8 mouse cellular contexts compared by ENCODE assay signal in genomic region chr5:114174639-114175038, GRCm38 (mm10). TPM values are rescaled to one million over a fixed set of nuclear protein-coding genes. Genes with fewer than 3 reads are reported as not detected.
DNase-seq lines count a peak whose midpoint lies in the region; ATAC-seq and TF ChIP-seq lines count a peak whose summit lies in the region.

No protein-coding gene starts in this region.

- 14% methylated on average over 16 of the region's 16 CpGs for WGBS in kidney, embryonic 14.5 days

- TF ChIP-seq CTCF in Patski (IDR thresholded peaks at IDR 0.05): peak; percentile 32

- in situ Hi-C loops in Patski (cut with MboI; ENCODE audit: low pct_unique_long_range_greater_than_20kb): no loop called here

- POLR2A ChIA-PET in Patski (lab: Charles Lee): interaction anchor here (0.7 kb wide), 1 partner anchor 180 kb away, joined by 4 read pairs; no protein-coding TSS in a partner anchor

- peak; percentile 21 for DNase-seq in layer of hippocampus, adult 11-12 months (ENCODE audit: low spot score)
- no peak for DNase-seq in layer of hippocampus, adult 9-11 months
- no peak for DNase-seq in Patski (ENCODE audit: low read depth, low spot score)
- peak; percentile 67 for DNase-seq in gastrocnemius, postnatal 10 days
- peak; percentile 70 for DNase-seq in lung, postnatal 36 days
- DNase-seq in thymus, postnatal 4 days: peak; percentile 62
- DNase-seq in urinary bladder, postnatal 36 days (ENCODE audit: low spot score in 2 of 2): no peak

- CTCF ChIA-PET in Patski (lab: Charles Lee): interaction anchor here (0.6 kb wide), 1 partner anchor 10 kb away, joined by 3 read pairs; no protein-coding TSS in a partner anchor

- ATAC-seq in Patski: no peak
- ATAC-seq in kidney, embryonic 14.5 days (ENCODE audit: low FRiP score, low TSS enrichment): no peak

- H3K36me3 ChIP-seq in kidney, embryonic 14.5 days (ENCODE audit: control insufficient read depth, insufficient read depth, low read length): no peaks in the 10 kb centered on the region

- 0 out of 2 replicates have a peak, but pooled peaks cover 4% of the 10 kb centered on the region for H3K4me1 ChIP-seq in kidney, embryonic 14.5 days (ENCODE audit: control insufficient read depth, insufficient read depth, low read length)

- H3K9me3 ChIP-seq in kidney, embryonic 14.5 days (ENCODE audit: control insufficient read depth, low read length): no peaks in the 10 kb centered on the region

- H3K27me3 ChIP-seq in Patski: peaks cover 3% of the 10 kb centered on the region
- H3K27me3 ChIP-seq in kidney, embryonic 14.5 days (ENCODE audit: control insufficient read depth, insufficient read depth, low read length): no peaks in the 10 kb centered on the region

- H3K27ac ChIP-seq in kidney, embryonic 14.5 days (ENCODE audit: low read depth, low read length): no peak overlapping the region

- H3K4me2 ChIP-seq in kidney, embryonic 14.5 days (replicated peaks; ENCODE audit: low read depth, low read length): peak overlapping the region; percentile 33; the same call in 1 of the 2 replicates

- no peak overlapping the region; the same call in 1 of the 2 replicates for H3K4me3 ChIP-seq in kidney, embryonic 14.5 days (ENCODE audit: low read length)

- 0 out of 2 replicates have a peak overlapping the region, but pooled peaks have one; percentile 12 for H3K9ac ChIP-seq in kidney, embryonic 14.5 days (ENCODE audit: low read depth, low read length)

RNA-seq across cellular contexts. Expression of gene Acacb, which starts 28.3 kb away (rescaled TPM):
- polyA plus RNA-seq in Patski (2021): 13.4 TPM
- 10 to 100 TPM; 66.3 to 71.7 TPM for total RNA-seq in gastrocnemius, postnatal 10 days (2021)
- 4.4 and 4.8 TPM in 2 replicates for polyA plus RNA-seq in kidney, embryonic 14.5 days (2014; fragmentation: Nextera tagmentation; extraction: Ambion mirVana)

RNA-seq across cellular contexts. Expression of gene Ung, which starts 44.5 kb away (rescaled TPM):
- polyA plus RNA-seq in Patski (2021): 13.2 TPM
- 1 to 10 TPM; 5.8 to 6.8 TPM for total RNA-seq in gastrocnemius, postnatal 10 days (2021)
- 38.1 and 44.6 TPM in 2 replicates for polyA plus RNA-seq in kidney, embryonic 14.5 days (2014; fragmentation: Nextera tagmentation; extraction: Ambion mirVana)

RNA-seq across cellular contexts. Expression of gene Alkbh2, which starts 46.6 kb away (rescaled TPM):
- polyA plus RNA-seq in Patski (2021): 34.1 TPM
- 1 to 10 TPM; 1.6 to 2.4 TPM for total RNA-seq in gastrocnemius, postnatal 10 days (2021)
- polyA plus RNA-seq in kidney, embryonic 14.5 days (2014; fragmentation: Nextera tagmentation; extraction: Ambion mirVana): 11.6 and 13.3 TPM in 2 replicates

Comparison
In these comparisons a context has a peak if more than half of its experiments do, and no peak if none do; other contexts are left out.
1. DNase-seq: peak in layer of hippocampus, adult 11-12 months (single experiment), gastrocnemius, postnatal 10 days (single experiment), lung, postnatal 36 days (single experiment) and thymus, postnatal 4 days (single experiment); none in layer of hippocampus, adult 9-11 months (single experiment), Patski (single experiment) and urinary bladder, postnatal 36 days (0 of 2).